Mouse (Mus musculus) MEL (cell line): ENCODE measurements around the gene Pik3ca. TPM values are rescaled to one million over a fixed set of nuclear protein-coding genes. Genes with fewer than 3 reads are reported as not detected.

Experiments used
- DNase-seq: peaks from one replicate; pipeline ENCODE4 v3.0.0; 2011; ENCODE audit warnings: low read depth, low spot score
- H3K27ac ChIP-seq: 2 replicates; pipeline ENCODE4 v1.5.1; 2012; ENCODE audit warnings: low read depth, mild to moderate bottlenecking, control low read depth, low read length, moderate library complexity; ENCODE audit not compliant: control insufficient read depth
- H3K27me3 ChIP-seq, 2 experiments: fragments of 150-350 bp in 1 of 2; sonication (generic) in 1 of 2; 2 replicates each; pipeline ENCODE4 v1.6.1; 2012; ENCODE audit warnings: low read length in 2 of 2, mild to moderate bottlenecking in 2 of 2, improper control_type of control experiment in 1 of 2, moderate library complexity in 1 of 2; ENCODE audit not compliant: insufficient read depth in 2 of 2, control insufficient read depth in 1 of 2
- H3K36me3 ChIP-seq, 2 experiments: 2 replicates each; pipeline ENCODE4 v1.6.1; 2012 to 2014; ENCODE audit warnings: low read length in 2 of 2, improper control_type of control experiment in 1 of 2, inconsistent platforms in 1 of 2, mild to moderate bottlenecking in 1 of 2; ENCODE audit not compliant: insufficient read depth in 2 of 2, control insufficient read depth in 1 of 2
- H3K4me1 ChIP-seq, 2 experiments: fragments of 150-350 bp in 1 of 2; sonication (generic) in 1 of 2; 2 replicates each; pipeline ENCODE4 v1.6.1; 2012; ENCODE audit warnings: low read length in 2 of 2, improper control_type of control experiment in 1 of 2, mild to moderate bottlenecking in 1 of 2; ENCODE audit not compliant: insufficient read depth in 2 of 2, control insufficient read depth in 1 of 2
- H3K4me3 ChIP-seq, 2 experiments: fragments of 150-350 bp in 1 of 2; sonication (generic) in 1 of 2; 2 replicates each; pipeline ENCODE4 v1.5.1; 2012; ENCODE audit warnings: low read depth in 2 of 2, low read length in 2 of 2, mild to moderate bottlenecking in 2 of 2, moderate library complexity in 2 of 2, control low read depth in 1 of 2, improper control_type of control experiment in 1 of 2; ENCODE audit not compliant: control insufficient read depth in 1 of 2, insufficient read depth in 1 of 2
- H3K79me2 ChIP-seq: 2 replicates; pipeline ENCODE4 v1.6.1; 2012; ENCODE audit warnings: mild to moderate bottlenecking, low read length, moderate library complexity; ENCODE audit not compliant: control insufficient read depth, poor library complexity, insufficient read depth
- H3K9ac ChIP-seq: 2 replicates; pipeline ENCODE4 v1.6.1; 2012; ENCODE audit warnings: low read depth, mild to moderate bottlenecking, control low read depth, low read length, moderate library complexity; ENCODE audit not compliant: control insufficient read depth, poor library complexity, severe bottlenecking
- H3K9me3 ChIP-seq: fragments of 150-350 bp; sonication (generic); replicated peaks from 2 replicates; pipeline ENCODE4 v1.6.1; 2012; ENCODE audit warnings: mild to moderate bottlenecking, low read length, improper control_type of control experiment, moderate library complexity; ENCODE audit not compliant: insufficient read depth
- BHLHE40 ChIP-seq: IDR thresholded peaks from 2 replicates; pipeline ENCODE4 v1.6.1; 2012; ENCODE audit warnings: low read depth, mild to moderate bottlenecking, inconsistent platforms, low read length, improper control_type of control experiment, borderline replicate concordance
- CHD2 ChIP-seq: IDR thresholded peaks from 2 replicates; pipeline ENCODE4 v1.6.1; 2011; ENCODE audit warnings: low read length, improper control_type of control experiment
- ELF1 ChIP-seq: IDR thresholded peaks from 2 replicates; pipeline ENCODE4 v1.6.1; 2014; ENCODE audit warnings: low read depth, mild to moderate bottlenecking, inconsistent platforms, low read length, improper control_type of control experiment, moderate library complexity
- GABPA ChIP-seq: IDR thresholded peaks from 2 replicates; pipeline ENCODE4 v1.6.1; 2012; ENCODE audit warnings: low read depth, mild to moderate bottlenecking, inconsistent platforms, low read length, improper control_type of control experiment, moderate library complexity
- HCFC1 ChIP-seq: IDR thresholded peaks from 2 replicates; pipeline ENCODE4 v1.6.1; 2012; ENCODE audit warnings: low read depth, mild to moderate bottlenecking, inconsistent platforms, low read length, improper control_type of control experiment, moderate library complexity
- MAFK ChIP-seq: IDR thresholded peaks from 2 replicates; pipeline ENCODE4 v1.6.1; 2011; ENCODE audit warnings: low read depth, mild to moderate bottlenecking, low read length, improper control_type of control experiment, borderline replicate concordance
- MEF2A ChIP-seq: IDR thresholded peaks from 2 replicates; pipeline ENCODE4 v1.6.1; 2014; ENCODE audit warnings: low read depth, mild to moderate bottlenecking, inconsistent platforms, low read length, improper control_type of control experiment; ENCODE audit not compliant: poor library complexity, insufficient replicate concordance, severe bottlenecking; ENCODE audit errors: extremely low read depth
- MXI1 ChIP-seq: IDR thresholded peaks from 2 replicates; pipeline ENCODE4 v1.6.1; 2011; ENCODE audit warnings: mild to moderate bottlenecking, low read depth, low read length, improper control_type of control experiment
- NELFE ChIP-seq: IDR thresholded peaks from 2 replicates; pipeline ENCODE4 v1.6.1; 2011; ENCODE audit warnings: low read depth, low read length, improper control_type of control experiment
- POLR2A ChIP-seq, 2 experiments: IDR thresholded peaks; 2 replicates each; pipeline ENCODE4 v1.6.1; 2011 to 2012; ENCODE audit warnings: low read length in 2 of 2, mild to moderate bottlenecking in 2 of 2, control low read depth in 1 of 2, improper control_type of control experiment in 1 of 2, low read depth in 1 of 2, moderate library complexity in 1 of 2; ENCODE audit not compliant: control insufficient read depth in 1 of 2, insufficient read depth in 1 of 2, poor library complexity in 1 of 2
- POLR2AphosphoS5 ChIP-seq: IDR thresholded peaks from 2 replicates; pipeline ENCODE4 v1.6.1; 2012; ENCODE audit warnings: low read depth, borderline replicate concordance, mild to moderate bottlenecking, inconsistent platforms, low read length, moderate library complexity, mixed read lengths
- RAD21 ChIP-seq: IDR thresholded peaks from 2 replicates; pipeline ENCODE4 v1.6.1; 2011; ENCODE audit warnings: mild to moderate bottlenecking, low read depth, low read length, improper control_type of control experiment
- RCOR1 ChIP-seq: IDR thresholded peaks from 2 replicates; pipeline ENCODE4 v1.6.1; 2012; ENCODE audit warnings: low read depth, mild to moderate bottlenecking, inconsistent platforms, low read length, improper control_type of control experiment
- TBP ChIP-seq: IDR thresholded peaks from 2 replicates; pipeline ENCODE4 v1.8.0; 2011; ENCODE audit warnings: low read depth, low read length, improper control_type of control experiment
- USF2 ChIP-seq, 2 experiments: IDR thresholded peaks; 2 replicates each; pipeline ENCODE4 v1.6.1; 2011 to 2012; ENCODE audit warnings: improper control_type of control experiment in 2 of 2, low read length in 2 of 2, borderline replicate concordance in 1 of 2, inconsistent platforms in 1 of 2, low read depth in 1 of 2, mild to moderate bottlenecking in 1 of 2; ENCODE audit not compliant: insufficient read depth in 1 of 2
- ZKSCAN1 ChIP-seq: IDR thresholded peaks from 2 replicates; pipeline ENCODE4 v1.6.1; 2012; ENCODE audit warnings: low read depth, mild to moderate bottlenecking, inconsistent platforms, low read length, improper control_type of control experiment, moderate library complexity
- ZMIZ1 ChIP-seq: IDR thresholded peaks from 2 replicates; pipeline ENCODE4 v1.6.1; 2012; ENCODE audit warnings: low read depth, mild to moderate bottlenecking, inconsistent platforms, low read length, improper control_type of control experiment, moderate library complexity
- polyA plus RNA-seq, 2 experiments: library from polyadenylated mRNA; stranded (reverse) in 1 of 2; unstranded in 1 of 2; fragments of >175 nt in 1 of 2; fragments of >200 nt in 1 of 2; gene quantifications; 2 replicates each; pipeline versions ENCODE4 v1.2.1 to v1.2.4; 2012; ENCODE audit warnings: low replicate concordance in 2 of 2, low read depth in 1 of 2; ENCODE audit not compliant: insufficient read length in 2 of 2, insufficient read depth in 1 of 2, missing spikeins in 1 of 2
- total RNA-seq: library from RNA; depleted of rRNA; stranded (reverse); fragments of 300-350 nt; gene quantifications from 2 replicates; pipeline ENCODE4 v1.2.3, GENCODE M21; 2012

The Pik3ca gene
- total and polyA plus RNA-seq, 3 experiments, result 11.7 to 13.1 TPM; not detected in 1

DNA sequence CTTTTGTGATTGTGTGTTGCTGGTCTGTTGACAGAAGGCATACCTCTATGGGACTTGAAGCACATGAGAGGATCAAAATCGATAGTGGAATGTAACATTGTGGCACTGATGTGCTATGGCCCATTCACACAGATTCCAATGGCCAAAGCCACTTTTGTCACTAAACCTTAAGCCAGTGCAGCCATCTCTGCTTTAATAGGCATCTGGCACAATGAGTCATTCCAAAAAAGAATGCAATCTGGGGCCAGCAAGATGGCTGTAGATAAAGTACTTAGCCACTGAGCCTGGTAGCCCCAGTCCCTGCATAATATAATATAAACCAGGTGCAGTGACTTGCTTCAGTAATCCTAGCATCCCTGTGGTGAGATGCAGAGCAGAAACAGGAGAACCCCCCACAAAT, 30.0 kb upstream of the Pik3ca start:
- Histone ChIP-seq H3K9ac (no peak overlapping the region), H3K27ac (no peak overlapping the region), H3K27me3 (no peaks in the 10 kb centered on the region), H3K4me1 (peaks cover 0 to 14% of the 10 kb centered on the region in 2 experiments; a peak in 3 of 4 replicates), H3K4me3 (no peak overlapping the region), H3K79me2 (peaks cover 2% of the 10 kb centered on the region; the same call in 1 of the 2 replicates), H3K9me3 (no peaks in the 10 kb centered on the region), H3K36me3 (peaks cover 0 to 3% of the 10 kb centered on the region in 2 experiments; a peak in 2 of 4 replicates)
- DNase-seq, result no peak
- no peak for TF ChIP-seq RAD21
- no peak for TF ChIP-seq GABPA
- TF ChIP-seq HCFC1, result no peak
- TF ChIP-seq MXI1, result no peak
- no peak for TF ChIP-seq NELFE
- TF ChIP-seq CHD2, result no peak
- no peak for TF ChIP-seq MEF2A
- no peak for TF ChIP-seq TBP
- TF ChIP-seq POLR2A (IDR thresholded peaks at IDR 0.05; ENCODE audit: control insufficient read depth in 1 of 2, insufficient read depth in 1 of 2, low read depth in 1 of 2, low read length in 2 of 2, poor library complexity in 1 of 2), result no peak

DNA sequence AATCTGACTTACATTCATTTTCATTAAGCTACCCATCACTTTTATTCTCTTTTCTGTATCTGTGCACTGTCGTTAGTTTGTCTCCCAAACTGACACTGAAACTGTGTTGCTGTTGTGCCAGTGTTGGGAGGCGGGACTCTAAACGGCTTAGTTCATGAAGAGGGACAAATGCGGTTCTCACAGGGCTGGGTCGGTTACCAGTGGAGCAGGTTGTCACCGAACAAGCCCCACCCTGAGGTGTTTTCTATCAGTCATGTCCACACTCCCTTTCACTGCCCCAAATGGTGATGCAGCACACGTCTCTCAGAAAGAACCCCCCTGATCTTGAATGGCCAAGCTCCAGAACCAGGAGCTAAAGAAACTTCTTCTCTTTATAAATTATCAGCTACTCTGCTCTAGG, 25.5 kb upstream of the Pik3ca start:
- Histone ChIP-seq H3K9ac (no peak overlapping the region), H3K4me1 (peaks cover 0 to 6% of the 10 kb centered on the region in 2 experiments; a peak in 2 of 4 replicates), H3K27me3 (no peaks in the 10 kb centered on the region), H3K27ac (no peak overlapping the region), H3K9me3 (no peaks in the 10 kb centered on the region), H3K79me2 (no peaks in the 10 kb centered on the region), H3K4me3 (no peak overlapping the region), H3K36me3 (no peaks in the 10 kb centered on the region)
- TF ChIP-seq ELF1 (no peak), TBP (no peak), USF2 (IDR thresholded peaks at IDR 0.05; ENCODE audit: borderline replicate concordance in 1 of 2, insufficient read depth in 1 of 2, low read depth in 1 of 2, low read length in 2 of 2) (no peak), ZKSCAN1 (no peak), BHLHE40 (no peak), GABPA (no peak), MAFK (no peak), ZMIZ1 (no peak), RCOR1 (no peak), POLR2AphosphoS5 (no peak)
- no peak for DNase-seq
